Mouse (Mus musculus): Measurements from ENCODE around the gene Zfp27.
"Not testable (repeated sequence)": the region's sequence is repeated elsewhere in the genome, so short reads cannot be mapped to it uniquely, and the experiment has no call there.

Zfp27 gene

DNA sequence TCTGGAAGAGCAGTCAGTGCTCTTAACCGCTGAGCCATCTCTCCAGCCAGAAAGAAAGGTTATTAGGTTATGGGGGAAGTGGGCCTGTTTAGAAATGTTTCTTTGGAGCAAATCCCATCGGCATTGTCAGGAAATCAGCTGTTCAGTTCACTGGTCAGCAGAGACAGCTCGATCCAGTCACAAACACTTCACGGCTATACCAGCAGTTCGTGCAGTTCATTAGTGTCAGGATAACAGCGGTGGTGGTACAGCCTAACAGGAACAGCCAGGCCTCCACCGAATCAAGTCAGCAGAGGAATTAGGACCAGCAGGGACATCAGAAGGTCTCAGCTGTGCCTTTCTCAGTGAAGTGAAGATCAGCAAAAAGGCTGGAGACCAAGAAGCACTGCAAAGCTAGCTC, 25.5 kb downstream of the Zfp27 start:
- no peak for DNase-seq

DNA sequence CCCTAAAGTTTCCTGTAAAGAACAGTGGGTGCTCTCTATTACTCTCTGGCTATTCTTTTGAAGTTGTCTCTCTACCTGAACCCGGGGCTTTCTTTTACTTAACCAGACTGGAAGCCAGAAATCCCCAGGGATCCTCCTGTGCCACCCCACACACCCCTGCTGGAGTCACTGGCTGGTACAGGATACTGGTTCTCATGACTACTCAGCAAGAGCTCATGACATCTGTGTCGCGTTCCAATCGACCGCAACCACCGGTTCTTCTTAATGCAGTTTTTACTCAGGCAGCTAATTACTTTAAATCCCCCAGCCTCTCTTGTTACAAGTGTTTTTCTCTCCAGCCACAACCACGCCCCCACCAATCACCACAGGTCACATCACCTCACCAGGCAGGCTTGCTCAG, 26.3 kb downstream of the Zfp27 start:
- DNase-seq: no peak

DNA sequence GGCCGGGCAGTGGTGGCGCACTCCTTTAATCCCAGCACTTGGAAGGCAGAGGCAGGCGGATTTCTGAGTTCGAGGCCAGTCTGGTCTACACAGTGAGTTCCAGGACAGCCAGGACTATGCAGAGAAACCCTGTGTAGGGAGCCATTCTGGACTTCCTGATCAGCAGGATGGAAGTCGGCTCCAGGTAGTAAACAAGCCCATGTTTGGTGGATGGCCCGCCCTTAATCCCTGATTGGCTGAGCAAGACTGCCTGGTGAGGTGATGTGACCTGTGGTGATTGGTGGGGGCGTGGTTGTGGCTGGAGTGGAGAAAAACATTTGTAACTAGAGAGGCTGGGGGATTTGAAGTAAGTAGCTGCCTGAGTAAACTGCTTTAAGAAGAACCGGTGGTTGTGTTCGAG, 28.8 kb downstream of the Zfp27 start:
- DNase-seq: not testable (repeated sequence)

DNA sequence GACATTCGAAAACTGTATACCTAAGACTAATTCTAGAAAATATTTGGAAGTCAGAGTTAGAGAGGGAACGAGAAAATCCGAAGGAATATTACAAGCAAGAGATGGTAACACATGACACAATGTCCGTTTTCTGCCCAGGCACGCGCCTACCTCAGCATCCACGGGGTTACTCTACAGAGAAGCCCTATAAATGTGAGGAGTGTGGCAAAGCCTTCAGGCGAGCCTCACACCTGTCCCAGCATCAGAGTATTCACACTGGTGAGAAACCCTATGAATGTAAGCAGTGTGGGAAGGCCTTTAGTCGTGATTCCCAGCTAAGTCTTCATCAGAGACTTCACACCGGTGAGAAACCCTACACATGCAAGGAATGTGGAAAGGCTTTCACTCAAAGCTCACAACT, 32.1 kb downstream of the Zfp27 start:
- DNase-seq: no peak

DNA sequence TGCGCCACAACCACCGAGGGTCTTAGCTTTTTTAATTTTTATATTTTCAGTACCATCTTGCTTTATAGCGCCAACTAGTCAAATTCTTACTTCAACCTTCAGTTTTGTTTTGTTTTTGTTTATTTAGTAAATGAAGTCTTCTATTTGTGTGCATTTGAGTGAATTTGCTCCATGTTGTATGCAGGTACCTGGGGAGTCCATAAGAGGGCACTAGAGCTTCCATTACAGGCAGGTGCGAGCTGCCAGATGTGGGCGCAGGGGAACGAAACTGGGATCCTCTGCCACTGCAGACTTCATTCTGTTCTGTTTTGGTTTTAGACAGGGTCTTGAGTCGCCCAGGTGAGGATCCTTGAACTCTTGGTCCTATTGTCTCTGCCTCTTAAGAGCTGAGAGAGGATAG, 44.7 kb downstream of the Zfp27 start:
- no peak for DNase-seq

DNA sequence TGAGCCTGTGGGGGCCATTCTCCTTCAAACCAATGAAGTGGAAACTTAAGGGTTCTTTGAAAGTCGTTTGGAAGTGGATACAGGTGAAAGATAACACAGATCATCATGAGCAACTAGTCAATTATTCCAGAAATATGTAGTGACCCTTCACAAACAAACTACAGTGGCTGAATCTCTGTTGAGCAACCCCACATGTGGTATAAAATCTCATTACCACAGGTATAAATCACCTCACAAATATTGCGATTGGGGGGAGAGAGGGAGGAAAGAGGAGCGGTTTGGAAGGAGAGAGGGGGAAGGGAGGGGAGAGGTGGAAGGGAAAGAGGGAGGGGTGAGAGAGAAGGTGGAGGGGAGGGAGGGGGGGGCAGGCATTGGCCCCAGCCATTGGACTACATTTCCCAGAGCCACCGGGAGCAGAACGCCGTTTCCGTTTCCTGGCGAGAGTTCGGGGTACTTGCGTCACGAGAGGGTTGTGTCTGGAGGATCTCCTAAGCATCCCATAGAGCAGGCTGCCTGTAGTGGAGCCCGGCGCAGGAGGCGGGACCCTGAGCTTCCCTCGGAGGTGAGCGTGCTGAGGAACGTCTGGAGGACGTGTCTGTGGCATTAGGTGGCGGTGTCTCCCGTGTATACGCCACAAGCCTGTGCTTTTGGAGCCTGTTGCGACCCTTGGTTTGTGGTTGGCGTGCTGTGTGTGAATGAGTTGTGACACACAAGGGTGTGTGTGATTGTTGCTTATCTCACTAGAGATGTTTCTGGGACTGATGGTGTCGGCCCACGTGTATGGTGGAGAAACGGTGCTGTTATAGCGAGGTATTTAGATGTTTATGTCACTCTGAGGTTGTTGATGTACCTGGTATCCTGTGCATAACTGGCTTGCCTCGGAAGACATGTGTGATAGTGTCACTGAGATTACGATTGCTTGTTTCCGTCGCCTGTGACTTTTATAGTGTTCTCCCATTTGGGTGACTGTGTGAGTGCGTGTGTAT, 46.5 kb downstream of the Zfp27 start, which contains the start of gene Zfp420:
Zfp420 (plus strand) TSS at position 448 of the 986 bp plus-strand sequence.
- peak; percentile 93 to 95 for DNase-seq

DNA sequence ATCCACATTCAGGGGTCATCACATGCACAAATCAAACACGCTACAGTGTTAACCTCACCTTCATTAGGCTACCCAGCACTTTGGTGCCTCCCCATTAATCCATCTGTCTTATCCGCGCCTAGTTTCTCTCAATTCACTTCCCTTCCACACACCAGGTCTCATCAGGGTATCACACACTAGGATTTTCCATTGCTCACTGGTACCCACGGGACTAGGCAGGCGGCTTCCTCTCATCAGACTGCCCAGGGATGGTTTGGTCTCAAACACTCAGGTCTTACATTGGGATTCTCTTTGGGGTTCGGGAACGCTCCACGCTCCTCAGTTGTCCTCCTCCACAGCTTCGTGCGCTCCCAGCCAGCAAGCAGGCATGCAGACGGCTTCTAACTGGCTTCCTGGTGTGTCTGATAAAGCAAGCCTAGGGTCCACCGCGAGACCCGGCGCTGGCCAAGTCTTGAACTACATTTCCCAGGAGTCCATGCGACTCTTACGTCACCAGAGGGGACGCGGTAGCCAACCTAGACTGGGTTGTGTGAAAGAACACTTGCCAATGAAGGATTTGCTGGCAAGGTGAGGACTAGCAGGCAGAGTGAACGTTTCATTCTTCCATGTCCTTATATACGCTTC, 53.0 kb downstream of the Zfp27 start, which contains the start of gene Zfp940:
Zfp940 (minus strand) TSS at position 451 of the 624 bp plus-strand sequence.
- peak; percentile 87 to 91 for DNase-seq

DNA sequence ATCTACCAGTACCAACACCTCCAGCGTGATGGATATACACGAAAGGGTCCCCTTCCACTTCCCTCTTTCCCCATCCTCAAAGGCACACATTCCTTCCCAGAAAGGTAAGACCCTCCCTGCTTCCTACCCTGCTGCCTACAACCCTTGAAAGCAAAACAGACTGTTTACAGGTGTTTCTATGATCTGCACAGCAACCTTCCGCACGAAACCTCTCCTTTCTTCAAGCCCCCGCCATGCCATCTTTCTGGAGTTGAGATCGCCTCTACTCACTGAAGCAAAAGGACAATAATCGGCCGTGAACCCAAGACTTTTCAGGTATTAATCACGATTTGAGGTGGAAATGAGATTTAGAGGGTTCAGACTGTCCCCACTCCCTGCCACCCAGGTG, 53.5 kb downstream of the Zfp27 start:
- DNase-seq: no peak

DNA sequence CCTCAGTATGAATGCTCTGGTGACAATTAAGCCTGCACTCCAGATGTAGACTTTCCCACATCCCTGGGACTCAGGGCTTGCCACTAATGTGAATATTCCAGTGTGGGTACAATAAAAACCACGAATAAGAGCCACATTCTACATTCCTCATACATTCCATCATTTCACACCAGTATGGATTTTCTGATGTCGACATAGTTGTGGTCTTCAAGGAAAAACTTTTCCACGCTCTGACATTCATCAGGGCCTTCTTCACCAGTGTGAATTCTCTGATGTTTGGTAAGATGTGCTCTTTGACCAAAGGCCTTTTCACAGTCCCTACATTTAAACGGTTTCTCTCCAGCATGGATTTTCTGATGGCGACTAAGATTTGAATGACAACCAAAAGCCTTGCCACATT, 61.8 kb downstream of the Zfp27 start:
- DNase-seq: no peak
